Mouse (Mus musculus): ENCODE results near the gene Commd9.

The Commd9 gene

DNA sequence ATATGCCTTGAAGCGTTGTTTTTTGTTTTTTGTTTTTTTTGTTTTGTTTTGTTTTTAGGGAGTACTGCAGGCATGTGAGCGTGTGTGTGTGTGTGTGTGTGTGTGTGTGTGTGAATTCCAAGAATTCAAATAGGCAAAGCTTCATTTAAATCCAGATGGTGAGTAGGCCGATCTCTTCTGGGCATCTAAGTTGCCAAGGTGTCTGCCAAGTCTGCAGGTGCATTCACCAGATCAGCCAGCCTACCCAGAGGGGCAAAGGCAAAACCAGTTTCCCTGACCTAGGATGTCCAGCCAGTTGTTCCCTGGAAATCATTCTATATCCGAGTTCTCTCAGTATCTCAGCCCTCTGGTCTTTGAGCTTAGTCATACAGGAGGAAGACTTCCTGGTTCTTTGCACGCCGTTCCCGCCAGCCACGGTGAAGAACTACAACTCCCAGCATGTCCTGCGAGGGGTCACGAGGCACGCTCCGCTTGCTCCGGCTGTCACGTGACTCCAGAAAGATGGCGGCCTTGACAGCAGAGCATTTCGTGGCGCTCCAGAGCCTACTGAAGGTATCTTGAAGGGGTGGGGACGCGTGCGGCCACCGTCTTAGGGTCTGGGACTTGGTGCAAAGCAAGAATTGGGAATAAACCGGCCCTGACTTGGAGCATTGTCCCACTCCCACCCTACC lies at the start of gene Commd9:
TSS of gene Commd9 (plus strand) at position 480 of the 671 bp plus-strand sequence.
- peak; percentile 95 for DNase-seq (ENCODE audit: low spot score)

GRCm38 (mm10) chr2:101842756-101843155 lies 43.3 kb upstream of the Commd9 start:
- no peak for DNase-seq (ENCODE audit: low spot score)

- no peak for DNase-seq (ENCODE audit: low spot score)
These were observed 31.3 kb upstream of the Commd9 start for GRCm38 (mm10) chr2:101854792-101855191.

- no peak for DNase-seq (ENCODE audit: low spot score)
These were observed 29.9 kb upstream of the Commd9 start for GRCm38 (mm10) chr2:101856174-101856573.

DNA sequence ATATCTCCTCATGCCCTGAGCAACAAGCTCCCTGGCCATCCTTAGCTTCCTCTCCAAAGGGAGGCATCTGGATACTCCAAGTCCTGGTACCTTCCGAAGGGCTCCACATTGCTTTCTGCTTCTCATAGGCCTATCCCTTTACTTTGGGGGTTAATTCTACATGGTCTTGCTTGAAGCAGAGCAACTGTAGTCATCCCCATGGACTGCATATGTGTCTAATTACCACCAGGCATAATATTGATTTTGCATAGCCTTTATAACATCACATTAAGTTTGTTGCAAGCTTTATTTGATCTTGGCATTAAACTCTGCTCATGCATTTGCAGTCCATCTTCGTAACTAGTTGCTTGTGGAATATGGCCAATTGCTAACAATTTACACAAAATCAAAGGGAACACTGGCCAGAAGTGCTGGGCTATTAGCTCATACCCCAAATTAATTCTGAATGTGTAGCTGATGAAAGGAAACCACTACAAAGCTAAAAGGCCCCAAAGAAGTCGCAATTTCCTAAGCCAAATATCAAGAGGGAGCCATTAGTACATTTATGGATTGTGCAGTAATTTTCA lies 25.0 kb upstream of the Commd9 start:
- DNase-seq (ENCODE audit: low spot score): no peak

DNA sequence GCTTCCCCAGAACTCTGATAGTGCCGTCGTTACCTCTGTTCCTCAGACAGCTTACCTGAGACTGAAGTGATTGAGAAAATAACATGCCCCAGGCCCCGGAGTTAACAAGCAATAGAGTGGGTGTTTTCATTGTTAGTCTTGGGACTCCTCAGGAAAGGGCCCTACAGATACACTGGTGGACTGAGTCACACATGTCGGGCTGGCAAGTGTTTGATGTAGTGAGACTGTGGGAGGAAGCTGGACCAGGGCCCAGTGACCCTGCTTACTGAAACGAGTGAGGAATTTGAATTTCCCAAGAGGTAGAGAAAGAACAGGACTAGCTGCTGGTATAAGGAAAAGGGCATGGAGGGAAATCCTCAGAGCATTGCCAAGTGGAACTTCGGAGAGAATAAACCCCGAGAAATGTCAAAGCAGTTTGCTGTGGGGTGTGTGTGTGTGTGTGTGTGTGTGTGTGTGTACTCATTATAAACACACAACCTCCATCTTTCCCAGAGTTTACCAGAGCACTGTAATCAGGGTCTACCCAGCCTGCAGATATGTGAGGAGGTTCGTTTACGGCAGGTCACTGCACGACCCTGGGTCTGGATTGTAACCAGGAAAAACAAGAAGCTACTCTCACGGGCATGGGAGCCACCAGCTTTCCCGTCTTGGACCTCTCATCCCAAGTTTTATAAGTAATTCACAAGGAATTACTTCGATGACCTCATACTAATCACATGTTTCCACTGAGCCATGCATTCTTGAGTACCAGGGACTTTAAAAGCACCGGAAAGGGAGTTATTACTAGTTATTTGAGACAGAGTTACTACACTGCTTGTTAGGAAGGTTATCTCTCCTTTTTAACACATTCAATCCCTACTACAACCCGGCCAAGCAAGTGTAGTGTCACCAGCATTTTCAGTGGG lies 23.6 kb upstream of the Commd9 start:
- no peak for DNase-seq (ENCODE audit: low spot score)

DNA sequence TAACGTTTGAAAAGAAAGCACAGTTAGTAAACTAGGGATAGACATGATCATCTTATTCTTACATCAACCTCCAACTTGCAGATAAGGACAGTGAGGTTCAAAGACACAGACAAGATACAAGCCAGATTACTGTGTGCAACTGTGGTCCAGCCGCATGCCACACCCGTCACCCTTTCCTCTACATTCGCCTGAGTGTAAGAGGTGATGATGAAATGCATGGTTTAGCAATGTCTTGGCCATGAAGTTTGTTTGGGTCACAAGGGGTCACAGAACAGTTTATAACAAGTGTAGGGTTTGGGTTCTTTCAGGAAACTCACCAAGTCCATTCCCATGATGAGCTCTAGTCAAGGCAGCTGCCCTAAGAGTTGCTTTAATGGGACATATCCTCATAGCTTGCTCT lies 17.4 kb upstream of the Commd9 start:
- DNase-seq (ENCODE audit: low spot score): no peak

DNA sequence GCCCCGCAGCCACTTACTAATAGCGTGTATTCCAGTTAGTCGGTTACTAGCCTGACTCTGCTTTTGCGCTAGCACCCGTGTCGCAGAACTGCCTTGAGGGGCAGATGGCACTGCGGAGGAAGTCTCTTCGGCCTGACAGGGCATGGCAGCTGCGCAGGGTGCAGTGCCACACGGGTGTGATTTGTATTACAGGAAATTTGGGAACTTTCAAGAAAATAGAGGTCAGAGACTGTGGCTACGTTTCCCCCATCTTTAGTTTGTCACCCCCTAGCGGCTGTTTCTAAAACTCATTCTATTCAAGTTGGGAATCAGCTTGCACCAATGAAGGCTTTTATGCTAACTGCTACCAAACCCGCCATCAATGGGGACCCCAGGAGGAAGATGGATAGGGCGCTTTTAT lies 14.9 kb upstream of the Commd9 start:
- peak; percentile 11 for DNase-seq (ENCODE audit: low spot score)

- DNase-seq (ENCODE audit: low spot score): no peak
These were observed 4.4 kb upstream of the Commd9 start for GRCm38 (mm10) chr2:101881471-101882162.

DNA sequence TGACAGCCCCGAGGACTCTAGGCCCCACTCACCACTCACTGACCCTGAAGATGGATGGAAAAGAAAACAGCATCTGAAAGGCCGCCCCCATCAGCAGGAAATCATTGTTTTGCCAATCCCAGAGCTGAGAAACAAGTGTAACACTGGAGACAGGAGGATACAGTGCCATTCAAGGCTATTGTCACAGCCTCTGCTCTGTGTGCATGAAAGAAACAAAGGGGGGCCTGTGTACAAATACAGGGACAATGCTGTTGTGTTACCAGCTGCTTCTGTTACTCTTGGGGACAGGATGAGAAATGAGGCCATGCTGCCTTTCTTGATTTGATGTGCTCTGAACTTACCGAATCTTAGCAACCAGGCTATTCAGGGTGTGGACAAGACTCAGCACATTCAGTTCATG lies 3.0 kb upstream of the Commd9 start, which contains the start of gene Prr5l:
TSS of gene Prr5l (minus strand) at position 30 of the 400 bp plus-strand sequence.
- no peak for DNase-seq (ENCODE audit: low spot score)

DNA sequence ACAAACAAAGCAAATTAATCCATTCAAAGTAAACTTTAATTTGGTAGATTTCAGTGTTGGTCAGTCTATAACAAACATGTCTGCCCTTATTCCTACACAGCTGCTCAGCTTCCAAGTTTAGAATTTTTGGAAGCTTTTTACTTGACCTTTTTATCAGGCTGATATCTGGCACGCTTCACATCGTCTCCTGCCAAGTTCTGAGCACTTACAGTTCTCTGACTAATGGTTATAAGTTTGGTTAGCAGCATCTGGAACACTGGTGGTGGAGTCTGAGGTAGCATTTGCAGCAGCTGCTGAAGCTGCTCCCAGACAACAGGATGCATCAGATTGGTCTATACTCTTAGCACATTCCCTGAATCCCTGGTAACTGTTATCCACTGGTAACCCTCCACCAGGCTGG lies 1.8 kb upstream of the Commd9 start:
- no peak for DNase-seq (ENCODE audit: low spot score)

GRCm38 (mm10) chr2:101888886-101889285 lies 2.8 kb downstream of the Commd9 start:
- DNase-seq (ENCODE audit: low spot score): no peak

DNA sequence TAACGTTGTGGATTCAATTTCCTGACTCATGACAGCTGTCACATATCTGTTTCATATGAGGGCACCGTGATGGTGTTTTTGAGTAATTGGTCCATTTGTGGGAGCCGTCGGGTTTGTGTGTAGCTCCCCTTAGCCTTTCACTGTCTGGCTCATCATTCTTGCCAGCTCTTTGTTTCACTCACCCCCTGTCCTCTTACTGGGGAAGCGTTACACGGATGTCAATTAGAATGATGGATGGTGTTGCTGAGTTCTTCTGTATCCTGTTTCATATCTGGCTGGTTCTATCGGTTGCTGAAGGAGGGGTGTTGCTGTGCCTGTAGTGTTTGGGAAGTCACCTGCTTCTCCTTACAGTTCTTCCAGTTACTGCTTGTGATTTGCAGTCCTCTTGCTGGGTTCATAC lies 5.1 kb downstream of the Commd9 start:
- no peak for DNase-seq (ENCODE audit: low spot score)

DNA sequence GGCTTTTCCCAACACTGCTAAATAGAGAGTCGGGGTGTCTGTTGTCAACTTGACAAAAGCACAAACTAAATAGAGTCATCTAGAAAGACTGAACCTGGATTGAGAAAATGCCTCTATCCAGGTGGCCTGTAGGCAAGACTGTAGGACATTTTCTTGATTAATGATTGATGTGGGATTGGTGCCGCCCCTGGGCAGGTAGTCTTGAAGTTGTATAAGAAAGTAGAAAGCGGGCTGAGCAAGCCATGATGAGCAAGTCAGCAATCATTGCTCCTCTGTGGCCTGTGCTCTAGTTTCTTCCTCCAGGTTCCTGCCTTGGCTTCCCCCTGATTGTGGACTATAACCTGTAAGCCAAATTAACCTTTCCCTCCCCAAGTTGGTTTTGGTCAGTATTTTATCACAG lies 8.1 kb downstream of the Commd9 start:
- DNase-seq (ENCODE audit: low spot score): no peak

GRCm38 (mm10) chr2:101896425-101897204 lies 10.6 kb downstream of the Commd9 start:
- DNase-seq (ENCODE audit: low spot score): no peak

GRCm38 (mm10) chr2:101902196-101902595 lies 16.1 kb downstream of the Commd9 start:
- DNase-seq (ENCODE audit: low spot score): no peak

GRCm38 (mm10) chr2:101905534-101906378 lies 19.7 kb downstream of the Commd9 start:
- peak; percentile 65 for DNase-seq (ENCODE audit: low spot score)

GRCm38 (mm10) chr2:101906379-101906690 lies 20.3 kb downstream of the Commd9 start:
- DNase-seq (ENCODE audit: low spot score): no peak

GRCm38 (mm10) chr2:101907386-101908022 lies 21.5 kb downstream of the Commd9 start:
- no peak for DNase-seq (ENCODE audit: low spot score)

GRCm38 (mm10) chr2:101908773-101909172 lies 22.7 kb downstream of the Commd9 start:
- DNase-seq (ENCODE audit: low spot score): no peak

Measured in T-cell, adult 2 months (primary cell).